In genomic region chr1:86438501-86438900, GRCm38 (mm10) we compare ENCODE assay signal across 13 mouse cellular contexts. TPM values are rescaled to one million over a fixed set of nuclear protein-coding genes. Genes with fewer than 3 reads are reported as not detected.
DNase-seq lines count a peak whose midpoint lies in the region; ATAC-seq and TF ChIP-seq lines count a peak whose summit lies in the region.
"Had no signal": no experiment of that assay in that cellular context is flagged by ENCODE, and none has a peak within 500 bp of the region (broad histone marks: within the 10 kb centered on the region; RNA-seq: fewer than 3 reads in every experiment).

No protein-coding gene starts in this region.

- DNase-seq in forebrain, embryonic 10.5 days (ENCODE audit: extremely low spot score, low spot score), result no peak
- DNase-seq in left cerebral cortex, adult 2 months (ENCODE audit: extremely low spot score in 1 of 2, low spot score in 2 of 2), result peak in 1 of 2 experiments; percentile 8
- no peak for DNase-seq in left cerebral cortex, adult 11 months (ENCODE audit: low spot score)
- DNase-seq in 416B (ENCODE audit: low read depth), result peak; percentile 79
- DNase-seq in embryonic facial prominence, embryonic 10.5 days (ENCODE audit: low spot score), result no peak
- DNase-seq in right cerebral cortex, adult 18-20 months, result no peak
- no peak for DNase-seq in spleen, postnatal 4 days (ENCODE audit: low spot score in 2 of 2)
- DNase-seq: gastrocnemius, postnatal 36 days; kidney, postnatal 25 days; spleen, adult 18-20 months had no signal

- peaks cover 12% of the 10 kb centered on the region for H3K27me3 ChIP-seq in forebrain, embryonic 10.5 days (ENCODE audit: poor library complexity, severe bottlenecking)
- no peaks in the 10 kb centered on the region for H3K27me3 ChIP-seq in forebrain, embryonic 15.5 days
- H3K27me3 ChIP-seq in embryonic facial prominence, embryonic 10.5 days (replicated peaks; ENCODE audit: low read depth, poor library complexity, severe bottlenecking), result peaks cover 14% of the 10 kb centered on the region; the same call in 1 of the 2 replicates
- H3K27me3 ChIP-seq: neural tube, embryonic 12.5 days had no signal

- peaks cover 95% of the 10 kb centered on the region for H3K4me1 ChIP-seq in forebrain, embryonic 10.5 days
- H3K4me1 ChIP-seq in forebrain, embryonic 15.5 days, result peaks cover 69% of the 10 kb centered on the region
- H3K4me1 ChIP-seq in embryonic facial prominence, embryonic 10.5 days, result peaks cover 85% of the 10 kb centered on the region

- peak; percentile 30 for TF ChIP-seq CTCF in left cerebral cortex, adult 2 months (IDR thresholded peaks at IDR 0.05)

- peak overlapping the region; percentile 51 for H3K27ac ChIP-seq in forebrain, embryonic 10.5 days
- H3K27ac ChIP-seq in forebrain, embryonic 15.5 days (replicated peaks), result no peak overlapping the region
- peak overlapping the region; percentile 85 for H3K27ac ChIP-seq in left cerebral cortex, adult 2 months
- peak overlapping the region; percentile 5; the same call in 1 of the 2 replicates for H3K27ac ChIP-seq in embryonic facial prominence, embryonic 10.5 days (replicated peaks)
- H3K27ac ChIP-seq: neural tube, embryonic 12.5 days had no signal

- no peaks in the 10 kb centered on the region for H3K9me3 ChIP-seq in forebrain, embryonic 10.5 days
- no peaks in the 10 kb centered on the region for H3K9me3 ChIP-seq in forebrain, embryonic 15.5 days
- H3K9me3 ChIP-seq in embryonic facial prominence, embryonic 10.5 days, result no peaks in the 10 kb centered on the region
- H3K9me3 ChIP-seq: neural tube, embryonic 12.5 days had no signal

- ATAC-seq in forebrain, embryonic 15.5 days (replicated peaks), result no peak

- intact Hi-C loops in left cerebral cortex, adult 2 months (cut with DNase I), result loop anchor here (10.0 kb wide), 1 partner anchor 776 kb away; the partner anchor contains the start of gene Eif4e2

- H3K4me2 ChIP-seq in forebrain, embryonic 15.5 days (replicated peaks), result no peak overlapping the region
- H3K4me2 ChIP-seq: neural tube, embryonic 12.5 days had no signal

- WGBS in forebrain, embryonic 10.5 days, result 82% methylated on average over 2 of the region's 2 CpGs
- 83% methylated on average over 2 of the region's 2 CpGs for WGBS in forebrain, embryonic 15.5 days
- 80% methylated on average over 2 of the region's 2 CpGs for WGBS in embryonic facial prominence, embryonic 10.5 days

- H3K4me3 ChIP-seq in forebrain, embryonic 10.5 days, result no peak overlapping the region
- H3K4me3 ChIP-seq in forebrain, embryonic 15.5 days, result no peak overlapping the region
- H3K4me3 ChIP-seq in left cerebral cortex, adult 2 months, result no peak overlapping the region
- H3K4me3 ChIP-seq in embryonic facial prominence, embryonic 10.5 days, result no peak overlapping the region
- H3K4me3 ChIP-seq: neural tube, embryonic 12.5 days had no signal

- no peaks in the 10 kb centered on the region for H3K36me3 ChIP-seq in forebrain, embryonic 10.5 days (replicated peaks)
- H3K36me3 ChIP-seq in forebrain, embryonic 15.5 days, result no peaks in the 10 kb centered on the region
- no peaks in the 10 kb centered on the region for H3K36me3 ChIP-seq in embryonic facial prominence, embryonic 10.5 days (replicated peaks)
- H3K36me3 ChIP-seq: neural tube, embryonic 12.5 days had no signal

- H3K9ac ChIP-seq in forebrain, embryonic 15.5 days (replicated peaks), result no peak overlapping the region
- H3K9ac ChIP-seq: neural tube, embryonic 12.5 days had no signal

RNA-seq across cellular contexts. Expression of gene Tex44, which starts 12.4 kb away (rescaled TPM):
- polyA plus RNA-seq in forebrain, embryonic 10.5 days (2016; fragmentation: Nextera tagmentation; extraction: Ambion mirVana), result not detected in 2 replicates
- not detected in 2 replicates for polyA plus RNA-seq in forebrain, embryonic 15.5 days (2015; fragmentation: Nextera tagmentation; extraction: Ambion mirVana)
- total RNA-seq in left cerebral cortex, adult 2 months (2021), result not detected
- polyA plus RNA-seq in embryonic facial prominence, embryonic 10.5 days (2016; fragmentation: Nextera tagmentation; extraction: Ambion mirVana), result not detected in 2 replicates
- total RNA-seq: gastrocnemius, postnatal 36 days had no signal
- polyA plus RNA-seq: liver, embryonic 16.5 days; neural tube, embryonic 12.5 days had no signal

RNA-seq across cellular contexts. Expression of gene Nmur1, which starts 12.5 kb away (rescaled TPM):
- 0.17 and 0.27 TPM in 2 replicates for polyA plus RNA-seq in forebrain, embryonic 10.5 days (2016; fragmentation: Nextera tagmentation; extraction: Ambion mirVana)
- polyA plus RNA-seq in forebrain, embryonic 15.5 days (2015; fragmentation: Nextera tagmentation; extraction: Ambion mirVana), result 0.18 TPM in 1 of 2 replicates, not detected in the other
- not detected for total RNA-seq in left cerebral cortex, adult 2 months (2021)
- polyA plus RNA-seq in embryonic facial prominence, embryonic 10.5 days (2016; fragmentation: Nextera tagmentation; extraction: Ambion mirVana), result 0.24 TPM in 1 of 2 replicates, not detected in the other
- total RNA-seq: gastrocnemius, postnatal 36 days had no signal
- polyA plus RNA-seq: liver, embryonic 16.5 days had no signal
